Mouse (Mus musculus) lung, adult 18-20 months (tissue): ENCODE data around the gene Sirt4.
"Not testable (repeated sequence)": the region's sequence is repeated elsewhere in the genome, so short reads cannot be mapped to it uniquely, and the experiment has no call there.

Source experiments
- DNase-seq, 2 experiments: peaks; one replicate each; pipeline ENCODE4 v3.0.0; 2022; ENCODE audit warnings: mixed read lengths in 2 of 2

Sirt4 gene

DNA sequence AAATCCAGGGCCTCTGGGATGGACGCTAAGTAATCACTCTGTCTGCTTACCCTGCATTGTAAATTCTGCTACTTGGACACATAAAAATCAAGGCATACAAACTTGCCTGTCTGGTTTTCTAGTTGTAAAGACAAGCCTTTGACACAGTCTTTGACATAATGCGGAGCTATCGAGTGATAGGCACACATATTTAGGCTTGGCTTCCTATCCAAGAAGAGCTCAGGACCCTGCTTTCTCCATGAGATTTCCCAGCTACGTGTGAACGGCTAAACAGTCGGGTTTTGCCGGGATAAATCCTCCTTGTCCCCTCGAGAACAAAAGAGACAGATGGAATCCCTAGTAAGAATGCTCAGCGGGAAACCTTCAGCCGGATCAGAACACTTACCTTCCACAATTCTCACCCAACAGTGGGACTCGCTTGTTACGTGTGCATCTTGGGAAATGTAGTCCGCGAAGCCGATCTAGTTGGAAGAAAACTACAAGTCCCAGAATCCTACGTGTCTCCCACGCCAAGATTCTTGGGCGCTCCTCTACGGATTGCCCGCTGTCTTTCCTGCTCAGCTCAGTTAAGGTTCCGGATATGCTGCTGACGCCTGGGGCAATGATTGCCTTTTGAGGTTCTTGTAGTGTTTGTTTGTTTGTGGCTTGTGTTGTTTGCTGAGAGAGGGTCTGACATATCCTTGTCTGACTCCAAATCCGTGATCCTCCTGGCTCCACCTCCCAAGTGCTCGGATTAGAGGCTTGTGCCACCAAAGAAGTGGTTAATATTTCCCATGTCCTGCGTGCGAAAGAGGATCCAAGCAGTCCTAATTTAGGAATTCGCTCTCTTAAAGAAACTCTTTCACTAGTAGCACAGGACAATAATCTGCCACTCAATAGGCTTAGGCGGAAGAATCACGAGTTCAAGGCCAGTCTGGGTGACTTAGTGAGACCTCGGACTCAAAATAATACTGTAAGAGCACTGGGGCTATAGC lies at the start of gene Sirt4:
Gene Sirt4 (minus strand): TSS at position 779 of the 974 bp plus-strand sequence.
- DNase-seq, result peak; percentile 90 to 93

- peak; percentile 81 to 87 for DNase-seq
Measured at GRCm38 (mm10) chr5:115531671-115532270, 47.2 kb upstream of the Sirt4 start.

DNA sequence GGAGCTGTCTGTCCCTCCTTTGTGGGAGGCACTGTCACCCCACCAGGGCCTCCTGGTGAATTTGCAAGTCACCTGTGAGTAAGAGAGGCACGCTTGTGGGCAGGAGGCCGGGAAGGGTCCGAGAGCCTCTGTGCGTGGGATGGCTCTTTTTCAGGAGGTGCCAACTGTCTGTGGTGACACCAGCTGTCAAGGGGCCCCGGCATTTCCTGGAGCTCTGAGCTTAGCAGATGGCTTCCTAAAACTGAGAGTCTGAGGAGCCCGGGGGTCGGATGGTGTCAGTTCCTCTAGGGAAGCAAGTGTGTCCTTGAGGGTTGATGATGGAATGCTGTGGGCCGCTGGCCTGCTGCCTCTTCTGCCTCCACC lies 45.9 kb upstream of the Sirt4 start:
- DNase-seq, result peak in 1 of 2 experiments; percentile 35

DNA sequence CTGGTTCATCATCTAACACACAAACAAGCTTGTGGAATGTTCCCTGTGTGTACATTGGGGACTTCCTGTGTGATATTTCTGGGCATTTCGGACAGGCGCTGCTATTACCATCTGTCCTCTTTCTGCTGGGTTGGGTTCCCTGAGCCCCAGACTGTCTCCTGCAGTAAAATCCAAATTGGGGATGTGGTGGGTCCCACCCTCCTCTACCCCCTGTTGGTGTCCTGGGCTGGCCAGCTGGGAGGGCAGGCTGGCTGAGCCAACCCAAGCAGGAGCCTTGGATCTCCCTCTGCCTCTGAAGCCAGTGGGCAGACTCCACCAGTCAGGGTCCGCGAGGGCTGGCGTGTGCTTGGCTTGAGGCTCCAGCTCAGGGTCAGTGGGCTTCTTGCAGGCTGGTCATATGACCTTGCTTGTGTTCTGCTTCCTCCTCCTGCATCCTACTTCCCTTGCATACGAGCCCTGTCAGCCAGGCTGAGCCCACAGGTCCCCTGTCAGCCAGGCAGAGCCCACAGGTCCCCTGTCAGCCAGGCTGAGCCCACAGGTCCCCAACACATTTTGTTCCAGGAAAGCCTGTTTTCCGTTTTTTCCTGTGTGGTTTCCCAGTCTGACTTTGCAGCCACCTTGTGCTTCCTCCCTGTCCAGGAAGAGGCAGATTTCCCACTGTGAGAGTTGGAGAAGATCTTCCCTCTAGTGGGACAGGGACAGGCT lies 45.4 kb upstream of the Sirt4 start:
- peak in 1 of 2 experiments; percentile 37 for DNase-seq

DNA sequence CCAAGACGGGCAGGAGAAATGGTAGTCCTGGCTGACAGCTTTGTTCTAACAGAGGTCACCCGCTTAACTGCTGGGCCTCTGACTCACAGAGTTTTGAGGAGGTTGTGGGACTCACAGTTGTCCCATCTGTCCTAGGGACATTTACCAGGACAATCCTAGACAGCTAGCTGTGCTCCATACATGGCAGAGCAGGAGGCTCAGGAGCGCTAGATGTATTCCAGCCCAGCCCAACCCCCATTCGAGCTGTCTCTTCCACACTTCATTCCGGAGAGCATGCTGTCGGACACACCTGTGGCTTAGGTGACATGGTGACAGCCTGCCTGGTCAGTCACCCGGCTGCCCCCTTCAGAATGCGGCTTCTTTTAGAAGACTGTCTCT lies 44.8 kb upstream of the Sirt4 start:
- no peak for DNase-seq

DNA sequence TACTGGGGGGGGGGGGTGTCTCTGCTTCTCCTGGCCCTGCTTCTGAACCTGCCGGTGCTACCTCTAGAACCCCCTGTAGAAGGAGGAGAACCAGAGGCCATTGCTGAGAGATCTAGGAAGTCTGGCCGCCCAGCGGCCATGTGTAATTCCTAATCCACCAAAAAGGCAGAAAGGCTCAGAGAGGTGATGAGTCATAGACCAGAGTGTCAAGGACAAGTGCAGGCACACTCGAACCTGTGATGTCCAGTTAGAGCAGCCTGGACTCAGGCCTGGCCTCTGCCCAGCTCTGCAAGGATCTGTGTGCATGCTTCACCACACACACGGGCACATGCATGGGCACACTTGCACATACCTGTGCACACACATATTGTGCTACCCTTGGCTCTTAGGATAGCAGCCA lies 43.6 kb upstream of the Sirt4 start:
- no peak for DNase-seq

GRCm38 (mm10) chr5:115526456-115527202 lies 42.1 kb upstream of the Sirt4 start:
- no peak for DNase-seq

GRCm38 (mm10) chr5:115525943-115526342 lies 41.4 kb upstream of the Sirt4 start:
- DNase-seq, result peak in 1 of 2 experiments; percentile 56

GRCm38 (mm10) chr5:115525416-115525815 lies 40.9 kb upstream of the Sirt4 start:
- DNase-seq, result no peak

DNA sequence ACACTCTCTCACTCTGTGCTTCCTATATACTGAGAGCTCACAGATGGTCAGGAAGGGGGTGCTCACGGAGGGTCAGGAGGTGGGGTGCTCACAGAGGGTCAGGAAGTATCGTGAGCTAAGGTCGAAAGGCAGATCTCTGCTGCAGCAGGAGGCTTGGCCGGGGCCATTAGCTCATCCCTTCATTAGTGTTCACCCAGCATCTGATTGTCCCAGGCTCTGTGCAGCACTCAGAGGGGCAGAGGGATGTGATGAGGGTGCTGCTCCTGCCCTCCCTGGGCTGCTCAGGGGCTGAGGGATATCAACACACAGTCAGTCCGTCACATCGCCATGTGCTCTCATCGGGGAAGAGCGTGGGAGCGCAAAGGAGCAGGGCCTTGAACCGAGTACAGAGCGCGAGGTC lies 39.9 kb upstream of the Sirt4 start:
- DNase-seq, result no peak

DNA sequence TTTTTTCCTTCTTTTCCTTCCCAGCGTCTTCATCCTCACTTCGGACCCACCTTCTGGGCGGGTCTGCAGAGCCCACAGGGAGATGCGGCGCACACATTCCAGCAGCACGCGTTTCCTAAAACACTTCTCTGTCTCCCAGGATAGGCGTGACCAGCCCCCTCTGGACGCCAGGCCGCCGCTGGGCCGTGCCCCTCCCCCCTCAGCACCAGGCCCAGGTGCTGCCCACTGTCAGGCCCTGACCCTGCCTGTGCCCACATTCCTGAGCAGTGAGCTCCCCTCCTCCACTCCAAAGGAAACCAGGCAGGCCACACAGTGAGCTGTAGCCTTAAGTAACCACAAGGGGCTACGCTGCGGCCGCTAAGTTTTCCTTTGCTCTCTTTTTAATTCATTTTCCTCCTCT lies 39.4 kb upstream of the Sirt4 start:
- DNase-seq, result peak; percentile 69 to 85

GRCm38 (mm10) chr5:115522981-115523499 lies 38.5 kb upstream of the Sirt4 start:
- no peak for DNase-seq

DNA sequence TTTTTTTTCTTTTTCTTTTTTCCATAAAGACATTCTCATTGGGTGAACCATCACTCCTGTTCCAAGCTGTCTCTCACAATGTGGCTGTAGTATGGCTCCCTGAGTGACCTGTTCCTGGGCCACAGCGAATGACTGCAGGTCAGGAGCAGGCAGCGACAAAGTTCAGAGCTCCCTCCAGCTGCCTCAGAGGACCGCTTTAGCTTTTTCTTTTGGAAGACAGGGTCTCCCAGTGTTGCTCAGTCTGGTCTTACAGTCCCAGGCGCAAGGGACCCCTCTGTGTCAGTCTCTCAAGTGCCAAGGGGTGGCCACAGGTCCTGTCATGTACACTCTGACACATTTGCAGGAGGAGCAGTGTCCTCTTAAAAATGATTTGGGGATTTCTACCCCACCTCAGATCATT lies 38.0 kb upstream of the Sirt4 start:
- DNase-seq, result no peak

DNA sequence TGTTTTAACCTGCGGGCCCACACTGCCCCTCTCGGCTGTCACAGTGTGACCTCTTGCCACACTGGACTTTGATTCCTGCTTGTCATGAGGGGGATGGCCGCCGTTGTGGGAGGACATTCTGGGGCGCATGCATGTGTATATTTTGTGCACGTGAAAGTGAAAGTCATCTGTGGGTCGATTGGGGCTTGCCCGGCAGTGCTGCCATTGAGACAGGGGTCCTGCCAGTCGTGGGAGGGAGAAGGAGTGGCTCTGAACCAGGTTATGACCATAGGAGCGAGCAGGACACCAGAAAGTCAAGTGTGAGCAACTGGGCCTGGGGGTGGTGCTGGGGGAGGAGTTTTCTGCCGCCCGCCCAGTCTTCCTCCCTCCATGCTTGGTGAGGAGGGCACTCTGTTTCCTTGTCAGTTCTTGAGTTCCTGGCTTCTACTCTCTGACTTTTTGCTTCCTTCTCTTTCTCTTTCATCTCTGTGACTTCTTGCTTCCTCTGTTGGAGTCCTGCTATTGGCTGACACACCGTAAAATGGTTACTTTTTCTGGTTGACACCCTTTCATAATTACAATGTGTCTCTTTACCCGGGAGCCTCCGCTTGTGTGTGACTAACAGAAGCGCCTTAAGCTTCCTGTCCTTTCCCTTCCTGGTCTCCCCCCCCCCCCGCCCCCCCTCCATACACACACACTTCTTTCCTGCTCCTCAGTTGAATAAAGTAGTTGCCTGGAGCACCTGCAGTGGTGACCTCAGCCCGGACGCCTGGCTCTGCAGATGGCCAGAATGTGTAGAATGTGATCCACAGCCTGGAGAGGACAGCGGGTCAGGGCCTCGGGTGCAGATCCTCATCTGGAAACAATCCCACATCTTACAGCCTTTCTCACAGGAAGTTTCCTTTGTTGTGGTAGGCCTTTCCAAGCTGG lies 37.3 kb upstream of the Sirt4 start:
- DNase-seq, result peak; percentile 82 to 83

- DNase-seq, result peak; percentile 59 to 75
Measured at GRCm38 (mm10) chr5:115520325-115520869, 35.9 kb upstream of the Sirt4 start.

GRCm38 (mm10) chr5:115518214-115518613 lies 33.7 kb upstream of the Sirt4 start:
- DNase-seq, result not testable (repeated sequence)

DNA sequence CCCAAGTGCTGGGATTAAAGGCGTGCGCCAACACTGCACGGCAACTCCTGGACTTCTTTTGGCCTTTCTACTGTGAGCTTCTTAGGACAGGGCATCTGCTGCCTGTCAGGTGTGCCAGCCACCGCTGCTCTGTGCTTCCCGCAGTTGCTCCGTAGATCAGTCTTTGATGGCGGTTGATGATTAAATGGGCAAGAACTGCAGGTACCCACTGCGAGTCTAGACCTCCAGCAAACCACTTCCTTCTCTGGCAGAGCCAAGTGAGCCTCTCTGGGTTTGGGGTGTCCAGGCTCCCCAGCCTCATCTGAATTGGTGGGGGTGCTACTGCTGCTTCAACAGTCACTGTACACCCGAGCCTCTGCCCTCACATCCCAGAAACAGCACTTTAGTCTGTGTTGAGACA lies 33.0 kb upstream of the Sirt4 start:
- no peak for DNase-seq

- DNase-seq, result no peak
Measured at GRCm38 (mm10) chr5:115516908-115517307, 32.4 kb upstream of the Sirt4 start.

GRCm38 (mm10) chr5:115516081-115516907 lies 31.8 kb upstream of the Sirt4 start:
- peak; percentile 77 to 78 for DNase-seq
